Mouse (Mus musculus) thymus, adult 18-20 months (tissue): Measurements from ENCODE around the gene Tm2d3.

Experiments used
- DNase-seq, 2 experiments: peaks; one replicate each; pipeline ENCODE4 v3.0.0; 2022; ENCODE audit warnings: mixed read lengths in 2 of 2

Tm2d3 gene

GRCm38 (mm10) chr7:65708506-65708905 lies 17.5 kb downstream of the Tm2d3 start:
- no peak for DNase-seq

GRCm38 (mm10) chr7:65710301-65710700 lies 19.3 kb downstream of the Tm2d3 start:
- no peak for DNase-seq

- no peak for DNase-seq
Measured at GRCm38 (mm10) chr7:65713782-65714181, 22.8 kb downstream of the Tm2d3 start.

DNA sequence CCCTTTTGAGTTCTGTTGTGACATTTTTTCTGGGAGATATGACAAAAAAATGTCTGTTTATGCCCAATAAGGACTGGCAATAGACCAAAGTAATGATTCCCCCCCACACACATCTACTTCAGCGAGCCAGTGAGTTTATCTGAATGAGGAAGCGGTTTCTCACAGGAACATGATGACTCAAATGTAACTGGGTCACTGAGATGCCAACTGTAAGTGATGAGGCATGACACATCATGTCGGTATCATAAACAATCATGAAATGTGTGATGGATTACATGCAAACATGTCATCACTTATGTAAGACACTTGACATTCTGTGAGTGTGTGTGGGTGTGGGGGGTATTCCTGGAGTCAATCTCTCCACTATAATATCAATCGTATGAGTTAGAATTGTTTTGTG lies 23.3 kb downstream of the Tm2d3 start:
- DNase-seq, result no peak

- no peak for DNase-seq
Measured at GRCm38 (mm10) chr7:65734024-65734423, 43.1 kb downstream of the Tm2d3 start.

- no peak for DNase-seq
Measured at GRCm38 (mm10) chr7:65735261-65735660, 44.3 kb downstream of the Tm2d3 start.

- DNase-seq, result no peak
Measured at GRCm38 (mm10) chr7:65737286-65738040, 46.5 kb downstream of the Tm2d3 start.

- no peak for DNase-seq
Measured at GRCm38 (mm10) chr7:65742857-65743256, 51.9 kb downstream of the Tm2d3 start.

DNA sequence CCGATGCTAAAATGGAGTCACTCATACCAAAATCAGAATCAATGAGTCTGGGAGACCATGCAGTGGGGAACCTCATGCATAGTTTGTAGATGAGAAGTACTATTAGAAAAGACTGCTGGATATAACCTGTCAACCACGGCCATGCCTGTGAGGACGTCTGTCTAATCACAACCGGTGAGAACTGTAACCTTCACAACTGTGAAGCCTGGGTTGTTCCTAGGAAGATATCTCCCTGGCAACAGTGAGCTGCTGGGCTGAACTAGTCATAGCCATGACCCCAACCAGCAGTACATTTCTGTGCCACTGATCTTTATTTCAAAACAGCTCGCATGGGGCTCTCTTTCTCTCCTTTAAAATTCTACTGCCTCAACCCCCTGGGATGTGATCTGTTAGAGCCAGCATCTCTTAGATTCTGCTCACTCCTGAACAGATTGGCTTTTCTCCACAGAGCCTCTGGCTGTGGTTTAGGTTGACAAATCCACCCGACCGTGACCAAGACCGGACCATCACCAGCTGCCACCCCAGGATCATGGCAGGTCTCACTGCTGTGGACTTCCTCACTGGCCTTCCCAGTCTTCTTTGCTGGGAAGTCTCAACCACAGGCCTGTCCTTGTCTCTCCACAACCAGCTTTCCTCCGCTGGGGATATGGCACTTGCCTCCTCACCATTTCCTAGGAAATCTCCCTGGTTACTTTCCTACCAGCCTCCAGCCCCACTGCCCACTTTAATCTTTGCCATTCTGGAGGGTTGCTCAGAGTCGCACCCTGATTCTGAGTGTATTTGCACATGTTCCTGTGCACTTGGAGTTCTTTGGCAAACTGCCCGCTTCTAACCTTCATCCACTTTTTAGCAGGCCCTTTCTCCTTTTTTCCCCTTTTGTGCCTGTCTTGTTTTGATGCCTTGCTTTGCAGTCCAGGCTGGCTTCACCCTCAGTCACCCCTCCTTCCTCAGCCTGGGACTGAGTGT lies 57.3 kb downstream of the Tm2d3 start:
- DNase-seq, result no peak
